Mouse (Mus musculus) stomach, embryonic 16.5 days (tissue): ENCODE measurements around the gene Tomm22. TPM values are rescaled to one million over a fixed set of nuclear protein-coding genes. Genes with fewer than 3 reads are reported as not detected.

Experiments
- ATAC-seq: fragments of 200-750 bp; cut with Nextera tagmentation; 2 replicates; pipeline ENCODE4 v1.8.0; 2017; ENCODE audit warnings: moderate number of reproducible peaks, moderate TSS enrichment; ENCODE audit not compliant: insufficient read depth, low FRiP score
- H3K27ac ChIP-seq: fragments of 300-500 bp; sonication (generic); 2 replicates; pipeline ENCODE4 v1.5.1; 2014; ENCODE audit warnings: low read length
- H3K27me3 ChIP-seq: fragments of 300-500 bp; sonication (generic); 2 replicates; pipeline ENCODE4 v1.6.1; 2014; ENCODE audit warnings: low read length, control low read depth, mixed read lengths; ENCODE audit not compliant: control insufficient read depth, insufficient read depth
- H3K36me3 ChIP-seq: fragments of 300-500 bp; sonication (generic); 2 replicates; pipeline ENCODE4 v1.6.1; 2014; ENCODE audit warnings: low read length; ENCODE audit not compliant: control insufficient read depth, insufficient read depth
- H3K4me1 ChIP-seq: fragments of 300-500 bp; sonication (generic); 2 replicates; pipeline ENCODE4 v1.6.1; 2014; ENCODE audit warnings: low read length, control low read depth, mixed read lengths; ENCODE audit not compliant: control insufficient read depth, insufficient read depth
- H3K4me2 ChIP-seq: fragments of 300-500 bp; sonication (generic); 2 replicates; pipeline ENCODE4 v1.6.1; 2014; ENCODE audit warnings: low read depth, low read length, mixed read lengths
- H3K4me3 ChIP-seq: fragments of 300-500 bp; sonication (generic); replicated peaks from 2 replicates; pipeline ENCODE4 v1.5.1; 2014; ENCODE audit warnings: mild to moderate bottlenecking, low read length
- H3K9ac ChIP-seq: fragments of 300-500 bp; sonication (generic); 2 replicates; pipeline ENCODE4 v1.6.1; 2014; ENCODE audit warnings: low read length
- H3K9me3 ChIP-seq: fragments of 300-500 bp; sonication (generic); replicated peaks from 2 replicates; pipeline ENCODE4 v1.6.1; 2016; ENCODE audit warnings: low read length, control low read depth; ENCODE audit not compliant: control insufficient read depth
- WGBS: fragments of 180-500 bp; shearing (Covaris S2); extraction: QIAGEN DNeasy Blood & Tissue Kit; methylation state at CpG from one replicate; pipeline ENCODE4 v1.1.7; 2014; 5-methylcytosine and 5-hydroxymethylcytosine counted together
- polyA plus RNA-seq: library from polyadenylated mRNA; unstranded; fragments of >200 nt; fragmentation: Nextera tagmentation; extraction: Ambion mirVana; gene quantifications from 2 replicates; pipeline ENCODE4 v1.2.1, GENCODE M21; 2015

The Tomm22 gene
- polyA plus RNA-seq, 1 experiment from 2014 or later = 236 TPM

GRCm38 (mm10) chr15:79683707-79684465, 13.2 kb downstream of the Tomm22 start:
- peak overlapping the region; percentile 80 for H3K4me2 ChIP-seq
- peak overlapping the region; percentile 56; the same call in 1 of the 2 replicates for H3K27ac ChIP-seq
- no peak for ATAC-seq
- peak overlapping the region; percentile 54 for H3K9ac ChIP-seq
- H3K4me3 ChIP-seq = peak overlapping the region; percentile 22
- H3K9me3 ChIP-seq = no peaks in the 10 kb centered on the region
- H3K4me1 ChIP-seq = peaks cover 41% of the 10 kb centered on the region
- H3K36me3 ChIP-seq = no peaks in the 10 kb centered on the region
- no peaks in the 10 kb centered on the region for H3K27me3 ChIP-seq
- WGBS = 59% methylated on average over 19 of the region's 19 CpGs

DNA sequence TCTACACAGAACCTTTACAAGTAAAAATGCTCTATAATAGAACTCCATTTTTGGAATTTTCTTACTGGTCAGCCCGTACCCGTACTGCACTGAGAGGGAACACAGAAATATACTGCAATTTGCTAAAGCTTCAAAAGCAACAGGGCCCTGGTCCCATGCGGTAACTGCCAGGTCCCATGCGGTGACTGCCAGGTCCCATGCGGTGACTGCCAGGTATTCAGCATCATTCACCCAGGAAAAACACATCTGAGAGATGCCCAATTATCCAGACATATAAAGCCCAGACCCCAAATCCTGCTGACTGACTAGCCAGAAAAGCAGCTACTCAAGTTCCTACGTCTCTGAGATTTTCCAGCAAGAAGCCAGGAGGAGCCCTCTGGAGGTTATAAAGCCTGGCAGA, 14.0 kb downstream of the Tomm22 start:
- Histone ChIP-seq H3K27me3 (no peaks in the 10 kb centered on the region), H3K4me1 (peaks cover 41% of the 10 kb centered on the region), H3K4me3 (peak overlapping the region; percentile 94), H3K9me3 (no peaks in the 10 kb centered on the region), H3K4me2 (peak overlapping the region; percentile 80), H3K27ac (peak overlapping the region; percentile 56; the same call in 1 of the 2 replicates), H3K36me3 (no peaks in the 10 kb centered on the region), H3K9ac (peak overlapping the region; percentile 97)
- ATAC-seq = no peak
- 78% methylated on average over 6 of the region's 6 CpGs for WGBS

GRCm38 (mm10) chr15:79685141-79685641, 14.5 kb downstream of the Tomm22 start:
- WGBS = 19% methylated on average over 6 of the region's 6 CpGs
- H3K27ac ChIP-seq = peak overlapping the region; percentile 40; the same call in 1 of the 2 replicates

DNA sequence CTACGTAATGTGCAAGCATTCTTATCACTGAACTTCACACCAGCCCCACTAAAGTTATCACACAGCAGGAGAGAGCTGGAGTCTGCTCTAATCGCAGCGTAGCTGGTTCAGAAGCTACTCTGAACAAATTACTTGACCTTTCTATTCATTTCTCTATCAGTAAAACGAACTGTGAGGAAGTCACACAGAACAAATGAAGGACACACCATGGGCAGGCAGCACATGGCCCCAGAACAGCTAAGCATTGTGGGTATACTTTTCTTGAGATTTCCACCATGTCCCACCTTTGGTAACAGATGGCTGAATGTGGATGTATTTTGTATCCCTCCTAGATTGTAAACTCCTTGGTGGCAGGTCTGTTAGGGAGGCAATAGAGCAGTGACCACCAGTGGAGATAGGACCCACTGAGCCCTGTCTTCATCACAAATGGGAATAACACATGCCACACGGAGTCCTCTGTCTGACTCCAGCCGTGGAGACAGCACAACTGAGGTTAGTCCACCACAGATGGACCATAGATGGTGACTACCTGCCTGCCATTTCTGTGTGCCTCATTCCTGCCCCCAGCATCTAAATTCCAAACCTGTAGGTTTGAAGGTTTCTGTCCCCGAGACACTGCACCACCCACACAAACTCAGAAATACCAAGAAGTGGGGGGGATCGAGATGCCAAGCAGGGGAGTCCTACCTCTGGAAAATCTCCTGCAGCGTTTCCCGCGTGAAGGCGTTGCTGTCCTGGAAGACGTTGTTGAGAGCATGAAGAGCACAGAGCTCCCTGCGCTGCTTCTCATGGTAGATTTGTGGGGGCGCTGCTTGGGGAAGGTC, 15.6 kb downstream of the Tomm22 start:
- no peaks in the 10 kb centered on the region for H3K9me3 ChIP-seq
- no peaks in the 10 kb centered on the region for H3K27me3 ChIP-seq
- H3K27ac ChIP-seq = peak overlapping the region; percentile 52; the same call in 1 of the 2 replicates
- peak overlapping the region; percentile 80 for H3K4me2 ChIP-seq
- H3K4me3 ChIP-seq = peak overlapping the region; percentile 94
- H3K4me1 ChIP-seq = peaks cover 41% of the 10 kb centered on the region
- no peak for ATAC-seq
- WGBS = 8% methylated on average over 15 of the region's 15 CpGs
- H3K9ac ChIP-seq = peak overlapping the region; percentile 97
- H3K36me3 ChIP-seq = no peaks in the 10 kb centered on the region

More at GRCm38 (mm10) chr15:79685141-79685641, 14.5 kb downstream of the Tomm22 start:
- no peaks in the 10 kb centered on the region for H3K27me3 ChIP-seq
- H3K4me1 ChIP-seq = peaks cover 41% of the 10 kb centered on the region
- H3K4me2 ChIP-seq = peak overlapping the region; percentile 80
- no peak for ATAC-seq
- peak overlapping the region; percentile 94 for H3K4me3 ChIP-seq
- no peaks in the 10 kb centered on the region for H3K9me3 ChIP-seq
- H3K36me3 ChIP-seq = no peaks in the 10 kb centered on the region
- H3K9ac ChIP-seq = peak overlapping the region; percentile 97

GRCm38 (mm10) chr15:79687175-79687574, 16.5 kb downstream of the Tomm22 start:
- under 1% methylated on average over 29 of the region's 33 CpGs for WGBS
- Histone ChIP-seq H3K9ac (peak overlapping the region; percentile 97), H3K27ac (peak overlapping the region; percentile 98), H3K4me3 (peak overlapping the region; percentile 94), H3K4me1 (peaks cover 48% of the 10 kb centered on the region), H3K4me2 (peak overlapping the region; percentile 80), H3K9me3 (no peaks in the 10 kb centered on the region), H3K27me3 (no peaks in the 10 kb centered on the region), H3K36me3 (no peaks in the 10 kb centered on the region)
- ATAC-seq = no peak

- Histone ChIP-seq H3K4me3 (peak within 1 kb of the TSS; percentile 94), H3K9ac (peak within 1 kb of the TSS; percentile 97), H3K4me1 (peaks cover 51% of the 10 kb centered on the region), H3K9me3 (no peaks in the 10 kb centered on the region), H3K27ac (peak within 1 kb of the TSS; percentile 98), H3K27me3 (no peaks in the 10 kb centered on the region), H3K36me3 (no peaks in the 10 kb centered on the region), H3K4me2 (peak within 1 kb of the TSS; percentile 80)
- under 1% methylated on average over 72 of the region's 72 CpGs for WGBS
- peak; percentile 77 for ATAC-seq
Measured at GRCm38 (mm10) chr15:79687646-79688267, 17.1 kb downstream of the Tomm22 start, which contains the start of gene Josd1. TSS of gene Josd1 (minus strand) at chr15:79687919.

- Histone ChIP-seq H3K27me3 (no peaks in the 10 kb centered on the region), H3K9ac (peak overlapping the region; percentile 97), H3K9me3 (no peaks in the 10 kb centered on the region), H3K36me3 (no peaks in the 10 kb centered on the region), H3K27ac (peak overlapping the region; percentile 98), H3K4me3 (peak overlapping the region; percentile 94), H3K4me1 (peaks cover 46% of the 10 kb centered on the region), H3K4me2 (peak overlapping the region; percentile 80)
- ATAC-seq = no peak
- 5% methylated on average over 8 of the region's 8 CpGs for WGBS
Measured at GRCm38 (mm10) chr15:79688268-79688956, 17.8 kb downstream of the Tomm22 start.

- Histone ChIP-seq H3K36me3 (no peaks in the 10 kb centered on the region), H3K4me1 (peaks cover 32% of the 10 kb centered on the region), H3K9me3 (no peaks in the 10 kb centered on the region), H3K27ac (0 out of 2 replicates have a peak overlapping the region, but pooled peaks have one; percentile 48), H3K9ac (peak overlapping the region; percentile 54), H3K27me3 (no peaks in the 10 kb centered on the region), H3K4me3 (peak overlapping the region; percentile 87), H3K4me2 (peak overlapping the region; percentile 66)
- no peak for ATAC-seq
- WGBS = 10% methylated on average over 24 of the region's 24 CpGs
Measured at GRCm38 (mm10) chr15:79689662-79690425, 19.2 kb downstream of the Tomm22 start.
